Mouse (Mus musculus): ENCODE results near the gene Dync1li2. TPM values are rescaled to one million over a fixed set of nuclear protein-coding genes. Genes with fewer than 3 reads are reported as not detected.

Dync1li2 gene
- total and polyA plus RNA-seq, 3 experiments = 12.7 to 22.8 (median 14.3) TPM

DNA sequence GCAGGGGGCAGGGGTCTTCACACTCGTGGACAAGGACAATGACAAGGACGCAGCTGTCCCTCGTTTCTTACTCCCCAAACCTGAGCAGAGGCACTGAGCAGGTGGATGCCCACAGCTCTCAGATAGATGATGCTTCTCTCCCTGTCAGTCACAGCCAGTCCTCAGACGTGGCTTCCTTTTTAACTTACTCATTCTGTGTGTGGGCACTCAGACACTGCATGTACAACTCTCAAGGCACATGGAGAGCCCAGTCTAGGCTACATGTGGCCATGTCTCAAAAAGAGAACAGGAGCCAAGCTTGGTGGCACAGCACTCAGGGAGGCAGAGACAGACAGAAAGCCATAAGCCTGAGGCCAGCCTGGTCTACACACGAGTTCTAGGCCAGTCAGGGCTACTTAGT lies 66.9 kb downstream of the Dync1li2 start:
- Histone ChIP-seq H3K27ac (ENCODE audit: insufficient read depth, low read depth) (no peak overlapping the region), H3K4me1 (ENCODE audit: control insufficient read depth in 1 of 2, insufficient read depth in 2 of 2) (peaks cover 18 to 32% of the 10 kb centered on the region in 2 experiments), H3K9ac (ENCODE audit: insufficient read depth, low read depth) (no peak overlapping the region), H3K4me3 (replicated peaks in 1 of 3; ENCODE audit: low read depth in 2 of 3, low read length in 2 of 3, poor library complexity in 1 of 3) (no peak overlapping the region), H3K4me2 (ENCODE audit: insufficient read depth, low read depth, poor library complexity, severe bottlenecking) (no peak overlapping the region), H3K36me3 (replicated peaks in 1 of 2; ENCODE audit: control insufficient read depth in 1 of 2, insufficient read depth in 1 of 2, low read length in 1 of 2) (peaks cover 0 to 3% of the 10 kb centered on the region in 2 experiments), H3K79me2 (replicated peaks; ENCODE audit: control insufficient read depth, extremely low read depth, insufficient read depth, poor library complexity, severe bottlenecking) (no peaks in the 10 kb centered on the region), H3K9me3 (replicated peaks; ENCODE audit: low read length) (no peaks in the 10 kb centered on the region), H3K27me3 (replicated peaks) (no peaks in the 10 kb centered on the region)
- in situ Hi-C loops (cut with MboI; ENCODE audit: low pct_ligation_motif_present, low pct_unique_long_range_greater_than_20kb, low sequenced_read_pairs) (no loop called here), dilution Hi-C loops (cut with MboI; ENCODE audit: extremely low pct_ligation_motif_present, extremely low pct_unique_long_range_greater_than_20kb, low sequenced_read_pairs) (no loop called here)
- no peak for DNase-seq (ENCODE audit: extremely low read depth)
- no peak for TF ChIP-seq POLR2AphosphoS2 (IDR thresholded peaks at IDR 0.05; ENCODE audit: low read depth, low read length)
- no peak for TF ChIP-seq ELF1 (IDR thresholded peaks at IDR 0.05; ENCODE audit: low read depth, low read length)
- TF ChIP-seq EP300 (IDR thresholded peaks at IDR 0.05; ENCODE audit: low read length) = no peak
- TF ChIP-seq CHD2 (IDR thresholded peaks at IDR 0.05; ENCODE audit: low read length) = no peak
- TF ChIP-seq ETS1 (conservative IDR thresholded peaks at IDR 0.05; ENCODE audit: low read depth, low read length) = no peak
- TF ChIP-seq RAD21 (IDR thresholded peaks at IDR 0.05; ENCODE audit: low read depth, low read length) = no peak
- no peak for TF ChIP-seq JUN (IDR thresholded peaks at IDR 0.05; ENCODE audit: insufficient read depth, low read depth, low read length)
- TF ChIP-seq RCOR1 (conservative IDR thresholded peaks at IDR 0.05; ENCODE audit: low read depth, low read length) = no peak
- TF ChIP-seq TBP (conservative IDR thresholded peaks at IDR 0.05; ENCODE audit: low read depth, low read length) = no peak
- no peak for TF ChIP-seq USF2 (conservative IDR thresholded peaks at IDR 0.05; ENCODE audit: low read depth, low read length)
- TF ChIP-seq USF1 (IDR thresholded peaks at IDR 0.05; ENCODE audit: low read depth, low read length) = no peak
- TF ChIP-seq E2F4 (IDR thresholded peaks at IDR 0.05; ENCODE audit: insufficient replicate concordance, low read depth, low read length) = no peak
- no peak for TF ChIP-seq JUND (conservative IDR thresholded peaks at IDR 0.05; ENCODE audit: low read depth, low read length)
- TF ChIP-seq UBTF (IDR thresholded peaks at IDR 0.05; ENCODE audit: low read depth, low read length) = no peak
- TF ChIP-seq MAFK (IDR thresholded peaks at IDR 0.05; ENCODE audit: insufficient replicate concordance, low read length) = no peak
- no peak for TF ChIP-seq HCFC1 (IDR thresholded peaks at IDR 0.05; ENCODE audit: low read depth, low read length)
- no peak for TF ChIP-seq MYC (IDR thresholded peaks at IDR 0.05; ENCODE audit: low read depth, low read length)

DNA sequence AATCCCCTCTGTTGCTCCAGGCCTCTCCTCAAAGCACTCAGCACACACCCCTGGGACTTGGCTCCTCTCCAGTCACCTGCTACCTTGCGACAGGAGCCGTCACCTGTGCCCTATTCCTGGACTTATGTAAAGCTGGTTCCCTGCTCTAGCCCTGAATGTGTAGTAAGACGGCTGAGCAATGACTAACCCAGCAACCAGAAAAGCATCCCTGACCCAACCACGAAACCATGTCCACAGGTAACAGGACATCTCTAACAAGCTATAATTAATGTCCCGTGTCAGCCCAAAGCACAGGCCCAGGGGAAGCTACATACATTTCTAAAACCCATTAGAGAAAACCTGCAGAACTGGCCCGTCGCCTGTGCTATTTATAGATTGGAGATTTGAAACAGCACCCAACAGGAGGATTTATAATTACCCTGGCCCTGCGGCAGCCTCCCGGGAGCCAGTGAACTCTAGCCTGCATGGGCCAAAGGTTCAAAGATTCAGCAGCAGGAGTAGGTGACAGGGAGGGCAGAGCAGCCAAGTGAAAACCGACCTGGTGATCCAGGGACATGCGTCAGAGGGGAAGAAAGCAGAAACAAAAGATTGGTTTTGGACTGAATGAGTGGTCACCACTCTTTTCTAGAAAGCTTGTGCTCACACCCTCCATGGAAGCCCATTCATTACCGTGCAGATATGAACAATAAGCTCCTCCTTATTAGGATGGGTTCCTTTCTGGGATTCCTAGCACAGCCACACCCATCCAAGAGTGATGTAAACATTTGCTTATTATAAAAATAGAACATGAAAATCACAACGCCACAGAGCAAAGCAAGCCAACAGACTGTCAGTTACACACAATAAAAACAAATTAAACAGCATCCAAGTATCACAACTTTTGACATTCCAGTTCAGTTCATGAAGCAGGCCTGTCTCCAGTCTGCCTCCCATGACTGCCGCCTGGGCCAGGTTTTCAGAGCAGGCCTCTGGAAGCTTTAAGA lies 67.7 kb downstream of the Dync1li2 start:
- Histone ChIP-seq H3K9me3 (replicated peaks; ENCODE audit: low read length) (no peaks in the 10 kb centered on the region), H3K9ac (ENCODE audit: insufficient read depth, low read depth) (no peak overlapping the region), H3K36me3 (replicated peaks in 1 of 2; ENCODE audit: control insufficient read depth in 1 of 2, insufficient read depth in 1 of 2, low read length in 1 of 2) (peaks cover 0 to 3% of the 10 kb centered on the region in 2 experiments), H3K27me3 (replicated peaks) (no peaks in the 10 kb centered on the region), H3K79me2 (replicated peaks; ENCODE audit: control insufficient read depth, extremely low read depth, insufficient read depth, poor library complexity, severe bottlenecking) (no peaks in the 10 kb centered on the region), H3K4me1 (ENCODE audit: control insufficient read depth in 1 of 2, insufficient read depth in 2 of 2) (peaks cover 18 to 32% of the 10 kb centered on the region in 2 experiments), H3K4me2 (ENCODE audit: insufficient read depth, low read depth, poor library complexity, severe bottlenecking) (no peak overlapping the region), H3K27ac (ENCODE audit: insufficient read depth, low read depth) (no peak overlapping the region), H3K4me3 (replicated peaks in 1 of 3; ENCODE audit: low read depth in 2 of 3, low read length in 2 of 3, poor library complexity in 1 of 3) (no peak overlapping the region)
- DNase-seq (ENCODE audit: extremely low read depth) = no peak
- dilution Hi-C loops (cut with MboI; ENCODE audit: extremely low pct_ligation_motif_present, extremely low pct_unique_long_range_greater_than_20kb, low sequenced_read_pairs) = no loop called here
- TF ChIP-seq BHLHE40 (IDR thresholded peaks at IDR 0.05; ENCODE audit: low read depth, low read length) (no peak), TBP (conservative IDR thresholded peaks at IDR 0.05; ENCODE audit: low read depth, low read length) (no peak), SIN3A (IDR thresholded peaks at IDR 0.05; ENCODE audit: low read length) (no peak)
- in situ Hi-C loops (cut with MboI; ENCODE audit: low pct_ligation_motif_present, low pct_unique_long_range_greater_than_20kb, low sequenced_read_pairs) = loop anchor here (25.0 kb wide), 1 partner anchor 162 kb away; the partner anchor contains the start of genes Car7 and Nae1

All from CH12.LX (cell line).